Mouse (Mus musculus) liver, adult (tissue): ENCODE measurements at regions not wholly inside any gene's neighbourhood (a gene's known extent, or its start where the extent isn't known, plus 50 kb on each side); places are given as distances from the start of the nearest gene placed in this dataset.

Experiments
- GATA4 ChIP-seq: IDR thresholded peaks from 2 replicates; pipeline ENCODE4 v1.6.1; 2014; ENCODE audit warnings: mild to moderate bottlenecking, low read length; ENCODE audit not compliant: insufficient replicate concordance

DNA sequence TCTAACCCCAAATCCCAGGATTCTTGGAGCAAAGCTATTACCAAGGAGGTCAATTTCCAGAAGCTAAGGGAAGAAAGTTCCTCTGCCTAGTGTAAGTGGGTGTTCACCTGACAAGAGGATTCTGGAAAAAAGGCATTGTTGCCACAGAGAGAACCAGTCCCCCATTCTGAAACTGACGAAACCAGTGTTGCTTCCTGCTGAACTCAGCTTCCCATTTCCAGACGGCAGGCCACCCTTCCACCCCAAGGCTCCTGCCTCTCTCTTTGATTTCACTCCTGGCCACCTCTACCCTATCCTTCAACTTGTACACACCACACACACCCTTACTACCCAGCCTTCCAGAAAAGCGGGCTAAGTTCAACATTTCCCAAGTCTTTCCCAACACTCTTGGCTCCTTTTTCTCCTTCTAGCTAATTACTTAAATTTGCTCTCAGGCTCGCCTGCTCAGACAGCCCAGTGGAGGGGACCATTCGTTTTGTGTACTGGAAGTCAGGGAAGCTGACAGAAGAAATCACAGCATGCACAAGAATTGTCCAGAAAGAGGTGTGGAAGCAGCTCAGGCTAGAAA is 98.6 kb upstream of the Ldah start:
- TF ChIP-seq GATA4, result no peak

DNA sequence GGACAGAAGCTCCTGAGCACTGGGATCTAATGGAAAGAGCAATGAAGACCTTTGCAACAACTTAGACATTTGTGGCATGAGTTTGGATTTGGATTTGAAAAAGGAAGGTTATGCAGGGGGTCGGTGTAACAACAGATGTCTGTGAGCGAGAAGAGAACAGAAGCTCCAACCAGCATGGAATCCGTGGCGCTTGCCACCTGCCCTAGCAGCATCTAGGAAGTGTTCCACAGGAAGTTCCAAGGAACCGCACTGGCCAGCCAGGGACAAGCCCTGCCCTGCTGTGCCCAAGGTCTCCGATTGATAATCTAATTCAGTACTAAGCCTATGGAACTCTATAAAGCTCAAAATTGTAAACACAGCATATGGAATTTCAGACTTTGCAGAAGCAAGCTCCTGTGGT is 98.0 kb upstream of the Ldah start:
- no peak for TF ChIP-seq GATA4

DNA sequence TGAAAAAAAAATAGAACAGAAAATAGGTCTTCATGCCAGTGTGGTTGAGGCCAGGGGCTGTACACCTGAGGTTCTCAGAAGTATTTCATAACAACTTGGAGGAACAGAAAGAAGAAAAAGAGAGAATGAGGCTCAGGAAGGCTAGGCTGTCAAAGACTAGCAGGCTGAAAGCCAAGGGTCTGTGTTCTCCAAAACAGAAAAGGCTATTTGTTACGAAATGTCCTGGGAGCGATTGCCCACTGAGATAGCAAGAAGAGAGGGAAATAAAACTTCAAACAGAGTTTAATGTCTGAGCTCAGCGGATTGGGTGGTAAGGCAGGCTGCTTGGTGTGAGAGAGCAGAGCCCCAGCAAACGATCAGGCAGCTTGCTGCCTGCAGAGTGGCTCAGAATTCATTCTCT is 97.6 kb upstream of the Ldah start:
- peak; percentile 98 for TF ChIP-seq GATA4

DNA sequence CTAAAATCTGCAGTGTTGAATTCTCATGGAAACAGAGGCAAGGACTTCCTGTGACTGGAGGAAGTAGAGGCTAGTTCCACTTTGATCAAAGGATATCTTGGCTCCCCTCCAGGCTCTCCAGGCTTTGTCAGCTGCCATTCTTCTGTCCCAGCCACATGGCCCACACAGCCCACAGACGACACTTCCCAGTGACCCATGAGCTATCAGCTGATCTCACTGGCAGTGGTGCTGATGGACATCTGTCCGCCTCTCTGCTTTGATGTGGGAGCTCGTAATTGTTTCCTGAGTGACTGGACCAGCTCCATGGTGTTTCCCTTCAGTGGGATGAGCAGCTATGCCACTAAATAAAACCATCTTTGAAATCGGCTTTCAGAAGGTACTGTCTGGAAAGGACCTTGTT is 96.4 kb upstream of the Ldah start:
- TF ChIP-seq GATA4, result no peak

DNA sequence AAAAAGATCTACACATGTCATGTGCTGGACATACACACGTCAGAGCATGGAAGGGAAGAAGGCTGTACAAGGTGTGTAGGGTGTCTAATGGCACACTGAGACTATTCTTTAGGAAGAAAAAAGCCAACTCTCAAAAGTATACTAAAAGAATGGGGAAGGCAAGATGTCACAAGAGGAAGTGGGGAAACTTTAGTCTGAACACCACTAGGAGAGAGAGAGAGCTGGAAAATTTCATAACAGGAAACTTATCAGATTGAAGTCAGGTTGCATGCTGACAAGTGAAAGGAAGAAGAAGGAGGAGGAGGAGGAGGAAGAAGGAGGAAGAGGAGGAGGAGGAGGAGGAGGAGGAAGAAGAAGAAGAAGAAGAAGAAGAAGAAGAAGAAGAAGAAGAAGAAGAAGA is 52.3 kb upstream of the Ldah start:
- no peak for TF ChIP-seq GATA4
